Mouse (Mus musculus) erythroblast, embryonic 14.5 days (primary cell): ENCODE measurements at regions not wholly inside any gene's neighbourhood (a gene's known extent, or its start where the extent isn't known, plus 50 kb on each side); places are given as distances from the start of the nearest gene placed in this dataset.

Experiments
- H3K27me3 ChIP-seq: 2 replicates; pipeline ENCODE4 v1.6.1; 2012; ENCODE audit warnings: inconsistent platforms; ENCODE audit not compliant: control insufficient read depth
- H3K36me3 ChIP-seq: 2 replicates; pipeline ENCODE4 v1.6.1; 2012; ENCODE audit warnings: mild to moderate bottlenecking, inconsistent platforms; ENCODE audit not compliant: control insufficient read depth
- H3K4me1 ChIP-seq: 2 replicates; pipeline ENCODE4 v1.6.1; 2012; ENCODE audit warnings: inconsistent platforms; ENCODE audit not compliant: control insufficient read depth
- H3K4me3 ChIP-seq: replicated peaks from 2 replicates; pipeline ENCODE3; 2012; ENCODE audit warnings: moderate library complexity, mild to moderate bottlenecking, inconsistent platforms
- H3K9me3 ChIP-seq: 2 replicates; pipeline ENCODE4 v1.6.1; 2012; ENCODE audit warnings: low read length, inconsistent platforms, mixed read lengths; ENCODE audit not compliant: control insufficient read depth
- GATA1 ChIP-seq: IDR thresholded peaks from 2 replicates; pipeline ENCODE4 v1.6.1; 2012; ENCODE audit warnings: low read length, inconsistent platforms, mixed read lengths
- TAL1 ChIP-seq: IDR thresholded peaks from 3 replicates; pipeline ENCODE4 v1.6.1; 2012; ENCODE audit warnings: low read length, inconsistent platforms, mixed read lengths

DNA sequence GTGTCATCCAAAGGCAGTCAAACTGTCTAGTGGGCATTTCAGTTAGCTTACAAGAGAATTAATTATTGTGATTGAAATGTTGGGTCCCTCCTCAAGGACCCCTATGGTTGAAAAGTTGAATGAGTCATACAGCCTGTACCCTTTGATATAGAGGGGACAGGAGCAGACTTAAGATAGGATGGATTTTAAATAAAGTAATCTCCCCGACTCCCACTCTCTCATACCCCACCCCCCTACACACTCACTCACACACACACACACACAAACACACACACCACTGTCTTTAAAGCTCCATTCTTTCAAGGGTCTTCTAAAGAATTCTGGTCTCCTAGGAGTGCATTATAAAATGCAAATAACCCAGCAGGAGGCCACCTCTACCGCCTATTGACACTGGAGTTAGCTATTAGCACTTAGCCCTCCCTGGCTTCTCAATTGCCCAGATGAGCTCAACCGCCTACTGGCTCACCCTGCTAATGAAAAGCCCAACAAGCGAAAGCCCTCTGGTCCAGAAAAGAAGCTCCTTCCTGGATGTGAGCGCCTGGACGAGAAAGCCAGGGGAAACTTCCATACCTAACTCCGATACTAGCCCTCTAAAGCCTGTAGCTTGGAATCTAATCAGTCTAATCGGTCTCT is 236.3 kb upstream of the Rgma start:
- no peaks in the 10 kb centered on the region for H3K36me3 ChIP-seq
- no peaks in the 10 kb centered on the region for H3K9me3 ChIP-seq
- TF ChIP-seq GATA1 (no peak), TAL1 (no peak)
- H3K4me1 ChIP-seq: no peaks in the 10 kb centered on the region
- peaks cover 14% of the 10 kb centered on the region for H3K27me3 ChIP-seq
- H3K4me3 ChIP-seq: no peak overlapping the region

DNA sequence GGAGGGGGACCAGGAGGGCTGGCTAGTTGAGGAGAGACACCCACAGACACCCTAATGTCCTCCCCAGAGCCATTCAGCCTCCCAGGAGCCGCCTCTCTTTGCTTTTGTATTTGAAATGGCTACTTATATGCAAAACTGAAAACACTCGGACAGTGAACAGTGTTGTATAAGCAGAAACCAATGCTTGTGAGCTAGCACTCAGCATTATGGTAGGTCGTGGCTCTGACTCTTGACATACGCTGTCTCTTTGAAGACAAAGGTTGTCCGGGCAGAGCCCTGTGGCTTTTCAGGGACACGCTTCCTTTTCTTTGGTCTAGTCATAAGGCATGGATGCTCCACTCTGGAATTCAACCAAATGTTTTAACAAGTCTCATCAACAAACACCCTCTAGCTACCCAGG is 235.4 kb upstream of the Rgma start:
- no peaks in the 10 kb centered on the region for H3K4me1 ChIP-seq
- H3K9me3 ChIP-seq: no peaks in the 10 kb centered on the region
- no peak overlapping the region for H3K4me3 ChIP-seq
- H3K36me3 ChIP-seq: no peaks in the 10 kb centered on the region
- peaks cover 14% of the 10 kb centered on the region for H3K27me3 ChIP-seq
- TF ChIP-seq GATA1 (no peak), TAL1 (no peak)

DNA sequence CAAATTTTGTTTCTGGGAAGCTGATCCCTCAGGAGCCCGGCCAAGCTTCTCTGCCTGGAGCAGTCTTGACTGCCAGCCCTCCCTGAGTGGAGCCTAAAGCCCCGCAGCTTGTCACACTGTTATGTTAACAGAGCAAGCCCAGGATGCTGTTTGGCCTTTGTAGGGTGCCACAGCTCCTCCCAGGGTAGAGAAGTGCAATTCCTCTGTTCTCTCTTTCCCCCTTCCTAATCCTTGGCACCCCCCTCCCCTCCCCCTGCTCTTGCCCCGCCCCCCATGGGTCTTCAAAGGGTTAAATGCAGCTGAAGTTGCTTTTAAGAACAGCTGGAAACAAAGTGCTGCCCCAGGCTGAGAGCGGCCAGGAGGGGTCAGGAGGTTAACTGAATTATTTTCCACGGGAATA is 234.1 kb upstream of the Rgma start:
- Histone ChIP-seq H3K36me3 (no peaks in the 10 kb centered on the region), H3K4me1 (no peaks in the 10 kb centered on the region), H3K27me3 (peaks cover 14% of the 10 kb centered on the region), H3K4me3 (no peak overlapping the region), H3K9me3 (no peaks in the 10 kb centered on the region)
- no peak for TF ChIP-seq TAL1
- no peak for TF ChIP-seq GATA1

DNA sequence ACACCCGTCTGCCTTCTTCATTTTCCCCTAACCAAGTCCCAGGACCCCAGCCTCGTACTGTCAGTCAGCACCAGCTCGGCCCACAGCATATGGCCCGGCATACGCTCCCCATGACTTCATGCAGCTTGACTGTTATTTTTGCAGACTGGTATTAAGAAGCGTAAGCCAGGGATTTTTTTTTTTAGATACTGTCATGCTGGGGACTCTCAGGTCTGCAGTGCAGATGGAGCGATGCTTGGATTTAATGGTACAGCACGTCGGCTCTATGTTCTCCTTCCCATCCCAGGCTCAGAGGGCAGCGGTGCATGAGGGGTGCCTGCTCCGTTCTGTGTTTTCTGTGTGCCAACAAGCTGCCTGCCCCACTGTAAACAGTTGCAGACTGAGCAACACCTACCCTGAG is 231.4 kb upstream of the Rgma start:
- Histone ChIP-seq H3K9me3 (no peaks in the 10 kb centered on the region), H3K4me1 (no peaks in the 10 kb centered on the region), H3K36me3 (no peaks in the 10 kb centered on the region), H3K27me3 (peaks cover 11% of the 10 kb centered on the region), H3K4me3 (no peak overlapping the region)
- TF ChIP-seq TAL1 (no peak), GATA1 (no peak)

DNA sequence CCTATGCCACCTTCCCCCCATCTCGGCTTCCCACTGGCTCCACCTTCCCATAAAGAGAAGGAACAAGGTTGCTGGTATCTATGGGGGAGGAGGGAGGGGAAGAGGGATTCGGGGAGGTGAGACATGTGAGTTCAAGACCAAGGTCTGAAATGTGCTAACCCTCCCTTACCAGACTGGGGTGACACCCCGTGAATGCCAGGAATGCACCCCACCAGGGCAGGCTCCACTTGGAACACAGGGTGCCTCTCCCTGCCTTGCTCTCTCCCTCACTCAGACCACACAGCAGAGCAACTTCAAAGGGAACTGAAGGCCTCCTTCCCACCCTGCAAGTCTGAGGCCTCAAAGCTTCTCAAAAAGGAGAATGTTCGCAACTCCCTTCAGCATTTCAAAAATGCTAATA is 230.5 kb upstream of the Rgma start:
- TF ChIP-seq GATA1 (no peak), TAL1 (no peak)
- Histone ChIP-seq H3K36me3 (no peaks in the 10 kb centered on the region), H3K27me3 (peaks cover 4% of the 10 kb centered on the region), H3K9me3 (no peaks in the 10 kb centered on the region), H3K4me3 (no peak overlapping the region), H3K4me1 (no peaks in the 10 kb centered on the region)

DNA sequence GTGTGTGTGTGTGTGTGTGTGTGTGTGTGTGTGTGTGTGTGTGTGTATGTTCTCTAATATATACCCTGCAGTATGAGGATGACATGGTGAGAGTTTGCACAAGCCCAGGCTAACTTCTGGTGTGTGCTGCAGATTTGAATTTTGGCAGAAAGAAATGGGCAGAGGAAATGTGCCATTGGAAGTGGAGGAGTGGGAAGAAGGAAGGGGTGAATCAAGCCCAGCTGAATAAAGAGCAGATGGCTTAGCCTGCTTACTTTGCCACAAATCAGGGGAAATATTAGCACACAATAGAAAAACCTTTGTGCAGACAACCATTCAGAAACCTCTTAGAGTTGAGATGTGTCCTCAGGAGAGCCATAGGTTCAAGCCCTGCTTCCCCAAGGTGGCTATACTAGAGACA is 228.1 kb upstream of the Rgma start:
- H3K4me3 ChIP-seq: no peak overlapping the region
- H3K36me3 ChIP-seq: no peaks in the 10 kb centered on the region
- H3K4me1 ChIP-seq: no peaks in the 10 kb centered on the region
- no peaks in the 10 kb centered on the region for H3K27me3 ChIP-seq
- no peak for TF ChIP-seq GATA1
- no peak for TF ChIP-seq TAL1
- H3K9me3 ChIP-seq: no peaks in the 10 kb centered on the region

DNA sequence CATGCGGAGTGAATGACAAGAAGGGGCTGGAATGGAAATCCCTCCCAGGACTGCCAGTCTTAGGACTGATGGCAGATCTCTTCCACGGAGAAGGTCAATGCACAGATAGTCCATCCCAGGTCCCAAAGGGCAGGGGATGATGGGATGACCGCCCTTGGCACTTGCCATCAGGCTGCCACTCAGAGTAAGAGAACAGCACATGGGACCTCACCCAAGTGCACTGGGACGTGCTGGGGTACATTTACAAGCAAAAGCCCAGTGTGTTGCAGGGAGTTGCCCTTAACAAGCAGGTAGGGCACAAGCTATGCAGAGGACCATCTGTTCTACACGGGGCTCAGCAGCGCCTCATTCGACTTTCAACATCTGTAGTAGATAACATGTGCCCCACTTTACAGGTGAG is 224.9 kb upstream of the Rgma start:
- Histone ChIP-seq H3K36me3 (no peaks in the 10 kb centered on the region), H3K4me3 (no peak overlapping the region), H3K9me3 (no peaks in the 10 kb centered on the region), H3K4me1 (no peaks in the 10 kb centered on the region), H3K27me3 (no peaks in the 10 kb centered on the region)
- no peak for TF ChIP-seq GATA1
- TF ChIP-seq TAL1: no peak

DNA sequence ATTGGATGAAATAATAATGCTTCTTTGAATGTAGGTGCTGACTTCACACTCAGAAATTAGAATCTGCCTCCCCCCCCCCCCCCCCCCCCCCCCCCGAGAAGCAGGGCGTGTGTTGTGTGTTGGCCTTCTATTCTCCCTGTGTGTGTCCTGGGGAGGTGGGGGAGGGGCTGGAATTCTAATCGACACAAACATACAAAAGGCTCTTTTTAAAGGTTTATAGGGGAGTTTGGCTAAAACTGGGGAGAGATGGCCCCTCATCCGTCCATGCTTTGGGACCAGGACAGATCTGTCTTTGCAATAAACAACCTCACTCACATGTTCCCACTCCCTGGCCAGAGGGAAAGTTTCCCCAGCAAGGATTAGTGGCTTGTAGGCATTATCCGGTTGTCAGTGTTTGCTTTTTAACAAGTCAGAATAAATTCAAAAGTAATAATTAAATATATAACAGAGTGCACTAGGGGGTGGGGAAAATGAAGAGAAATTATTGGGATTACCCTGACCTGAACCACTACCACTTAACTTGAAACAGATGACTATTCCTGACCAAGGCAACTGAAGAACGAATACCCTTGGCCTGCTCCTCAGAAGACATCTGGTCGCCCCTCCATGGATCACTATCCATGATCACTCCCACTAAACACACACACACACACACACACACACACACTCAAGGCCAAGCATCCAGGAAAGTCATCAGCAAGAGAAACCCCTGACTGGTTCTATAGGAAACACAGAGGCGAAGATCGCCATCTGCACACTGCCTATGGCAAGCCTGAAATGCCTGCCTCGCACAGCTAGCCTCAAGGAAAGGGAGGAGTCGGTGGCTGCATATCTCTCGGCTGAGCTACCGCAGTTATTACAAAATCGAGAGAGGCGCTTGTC is 223.5 kb upstream of the Rgma start:
- no peaks in the 10 kb centered on the region for H3K36me3 ChIP-seq
- no peaks in the 10 kb centered on the region for H3K27me3 ChIP-seq
- H3K4me1 ChIP-seq: no peaks in the 10 kb centered on the region
- no peak for TF ChIP-seq TAL1
- TF ChIP-seq GATA1: no peak
- no peak overlapping the region for H3K4me3 ChIP-seq
- H3K9me3 ChIP-seq: no peaks in the 10 kb centered on the region

DNA sequence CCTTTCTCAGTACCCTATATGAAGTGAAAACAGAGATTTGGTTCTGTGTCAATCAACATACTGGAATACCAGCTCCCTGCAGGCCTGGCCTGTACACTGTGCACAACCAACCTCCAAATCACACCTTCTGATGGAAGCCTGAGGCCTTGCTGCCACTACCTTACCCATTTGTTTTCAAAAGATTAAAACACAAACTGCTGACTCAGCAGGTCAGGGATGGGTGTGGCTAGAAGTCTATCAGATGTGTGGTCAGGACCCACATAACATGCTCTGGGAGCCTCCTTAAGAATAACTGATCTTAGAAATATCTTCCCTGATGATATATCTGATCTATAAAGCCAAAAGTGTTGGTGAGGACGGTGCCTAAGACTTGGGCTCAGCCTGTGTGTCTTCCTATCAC is 221.6 kb upstream of the Rgma start:
- TF ChIP-seq TAL1 (no peak), GATA1 (no peak)

DNA sequence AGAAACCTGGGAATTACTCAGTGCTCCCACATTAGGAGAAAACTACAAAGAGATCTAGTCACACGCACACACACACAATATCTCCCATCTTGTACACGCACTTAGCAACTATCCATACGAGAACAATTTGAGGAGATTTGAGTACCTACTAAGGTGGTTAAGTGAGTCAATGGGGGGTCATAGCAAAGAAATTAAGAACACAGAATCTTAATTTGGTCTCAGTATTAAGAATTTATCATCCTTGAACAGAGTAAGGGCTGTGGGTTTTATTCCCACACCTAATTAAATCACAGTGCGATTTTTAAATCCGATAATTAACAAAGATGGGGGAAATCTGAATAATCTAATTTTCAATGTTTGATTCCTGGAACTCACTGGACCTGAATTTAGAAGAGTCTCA is 216.5 kb upstream of the Rgma start:
- no peak for TF ChIP-seq TAL1
- TF ChIP-seq GATA1: no peak
- Histone ChIP-seq H3K36me3 (no peaks in the 10 kb centered on the region), H3K4me3 (no peak overlapping the region), H3K9me3 (peaks cover 11% of the 10 kb centered on the region), H3K4me1 (no peaks in the 10 kb centered on the region), H3K27me3 (no peaks in the 10 kb centered on the region)

More for the DNA sequence above, 221.6 kb upstream of the Rgma start:
- H3K27me3 ChIP-seq: no peaks in the 10 kb centered on the region
- H3K4me3 ChIP-seq: no peak overlapping the region
- H3K36me3 ChIP-seq: no peaks in the 10 kb centered on the region
- H3K9me3 ChIP-seq: no peaks in the 10 kb centered on the region
- H3K4me1 ChIP-seq: no peaks in the 10 kb centered on the region
